Mouse (Mus musculus) ES-Bruce4 (cell line): ENCODE results near the gene Exoc2. TPM values are rescaled to one million over a fixed set of nuclear protein-coding genes. Genes with fewer than 3 reads are reported as not detected.

Source experiments
- H3K27ac ChIP-seq: 2 replicates; pipeline ENCODE4 v1.5.1; 2012; ENCODE audit warnings: low read length, inconsistent platforms; ENCODE audit not compliant: insufficient read depth
- H3K27me3 ChIP-seq: 2 replicates; pipeline ENCODE4 v1.6.1; 2012; ENCODE audit warnings: mild to moderate bottlenecking, low read length, inconsistent platforms; ENCODE audit not compliant: control insufficient read depth, poor library complexity, insufficient read depth, severe bottlenecking
- H3K36me3 ChIP-seq: 2 replicates; pipeline ENCODE4 v1.6.1; 2012; ENCODE audit warnings: inconsistent platforms, mild to moderate bottlenecking, low read length, moderate library complexity; ENCODE audit not compliant: control insufficient read depth, poor library complexity, insufficient read depth, severe bottlenecking
- H3K4me1 ChIP-seq: one replicate; pipeline ENCODE4 v1.8.1; 2011; ENCODE audit warnings: low read length; ENCODE audit not compliant: control insufficient read depth, insufficient read depth
- H3K4me3 ChIP-seq: 2 replicates; pipeline ENCODE4 v1.5.1; 2011; ENCODE audit warnings: low read depth, mild to moderate bottlenecking, low read length
- H3K9ac ChIP-seq: 2 replicates; pipeline ENCODE4 v1.6.1; 2012; ENCODE audit warnings: low read depth, mild to moderate bottlenecking, inconsistent platforms; ENCODE audit not compliant: poor library complexity, severe bottlenecking
- H3K9me3 ChIP-seq: replicated peaks from 2 replicates; pipeline ENCODE4 v1.6.1; 2012; ENCODE audit warnings: mild to moderate bottlenecking, low read length, inconsistent platforms; ENCODE audit not compliant: control insufficient read depth, poor library complexity, insufficient read depth, severe bottlenecking
- CTCF ChIP-seq: IDR thresholded peaks from one replicate; pipeline ENCODE4 v1.8.1; 2011; ENCODE audit warnings: low read depth, low read length
- EP300 ChIP-seq: IDR thresholded peaks from 2 replicates; pipeline ENCODE4 v1.6.1; 2011; ENCODE audit warnings: low read depth, low read length; ENCODE audit not compliant: insufficient read depth
- POLR2A ChIP-seq: IDR thresholded peaks from one replicate; pipeline ENCODE4 v1.8.1; 2011; ENCODE audit warnings: low read length; ENCODE audit not compliant: insufficient read depth
- polyA plus RNA-seq: library from polyadenylated mRNA; stranded (reverse); fragments of >200 nt; gene quantifications from 2 replicates; pipeline ENCODE4 v1.2.4, GENCODE M21; 2011; ENCODE audit warnings: low read depth; ENCODE audit not compliant: missing spikeins, insufficient read depth, insufficient read length

The Exoc2 gene
- 40.4 and 41.2 TPM in 2 replicates for polyA plus RNA-seq

DNA sequence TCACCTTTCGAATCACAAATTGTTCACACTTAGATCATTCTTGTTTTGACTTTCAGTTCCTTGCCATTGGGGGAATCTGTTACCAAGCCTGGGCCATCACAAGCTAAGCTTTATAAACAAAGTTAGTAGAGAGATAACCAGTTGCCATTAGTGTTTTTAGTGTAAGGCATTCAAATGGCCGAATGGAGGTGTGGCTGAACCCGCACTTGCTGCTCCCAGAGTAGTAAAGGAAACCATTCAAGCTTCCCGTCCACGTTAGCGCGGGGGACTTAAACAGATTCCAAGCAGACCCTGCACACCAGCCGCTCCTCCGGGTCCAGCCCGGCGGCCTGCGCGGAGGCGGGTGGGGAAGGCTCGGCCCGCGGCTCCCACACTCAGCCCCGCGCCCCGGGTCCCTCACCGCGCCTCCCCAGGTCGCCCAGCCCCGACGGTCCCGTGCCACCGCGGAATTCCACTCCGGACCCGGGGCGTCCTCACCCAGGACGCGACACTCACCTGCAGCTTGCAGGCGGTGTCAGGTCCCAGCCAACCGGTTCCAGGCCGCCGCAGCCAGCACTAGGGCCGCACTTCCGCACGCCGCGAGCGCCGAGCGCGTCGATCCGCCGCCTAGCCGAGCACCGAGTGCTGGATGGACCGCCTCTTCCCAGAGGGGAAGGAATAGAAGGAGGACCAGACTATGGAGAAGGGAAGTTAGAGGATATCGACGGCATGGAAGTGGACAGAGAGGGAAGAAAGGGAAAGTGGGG, at the start of gene Exoc2, which contains the start of gene Gm5447:
Gene Exoc2 (minus strand): TSS at position 593 of the 746 bp plus-strand sequence.
Gene Gm5447 (plus strand): TSS at position 704 of the 746 bp plus-strand sequence.
- Histone ChIP-seq H3K9me3 (no peaks in the 10 kb centered on the region), H3K27me3 (no peaks in the 10 kb centered on the region), H3K4me1 (no peaks in the 10 kb centered on the region), H3K27ac (peak within 1 kb of the TSS; percentile 26; the same call in 1 of the 2 replicates), H3K9ac (peak within 1 kb of the TSS; percentile 70), H3K36me3 (no peaks in the 10 kb centered on the region), H3K4me3 (peak within 1 kb of the TSS; percentile 72)
- TF ChIP-seq POLR2A (no peak), EP300 (0 out of 2 replicates have a peak, but pooled peaks have one; percentile 48)

DNA sequence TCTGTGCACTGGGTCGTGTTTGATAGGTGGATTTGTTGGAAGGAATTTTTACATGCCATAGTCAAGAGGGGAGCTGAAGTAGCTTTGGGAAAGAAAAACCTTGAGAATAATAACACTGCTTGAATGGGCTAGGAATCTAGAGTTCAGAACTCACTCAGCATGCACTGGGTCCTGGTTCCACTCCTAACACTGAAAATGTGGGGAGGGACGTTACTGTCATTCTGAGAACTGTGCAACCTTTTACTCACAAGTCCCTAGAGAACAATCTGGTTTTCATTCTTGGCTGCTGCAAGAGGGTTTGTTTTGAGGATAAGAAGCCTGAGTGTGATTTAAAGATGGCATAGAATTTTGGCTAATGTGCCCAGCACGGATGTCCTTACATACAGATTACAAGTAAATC, 49.8 kb upstream of the Exoc2 start:
- Histone ChIP-seq H3K9me3 (no peaks in the 10 kb centered on the region), H3K9ac (no peak overlapping the region), H3K4me3 (no peak overlapping the region), H3K4me1 (no peaks in the 10 kb centered on the region), H3K36me3 (no peaks in the 10 kb centered on the region), H3K27me3 (no peaks in the 10 kb centered on the region), H3K27ac (no peak overlapping the region)
- TF ChIP-seq POLR2A (no peak), EP300 (no peak), CTCF (no peak)

DNA sequence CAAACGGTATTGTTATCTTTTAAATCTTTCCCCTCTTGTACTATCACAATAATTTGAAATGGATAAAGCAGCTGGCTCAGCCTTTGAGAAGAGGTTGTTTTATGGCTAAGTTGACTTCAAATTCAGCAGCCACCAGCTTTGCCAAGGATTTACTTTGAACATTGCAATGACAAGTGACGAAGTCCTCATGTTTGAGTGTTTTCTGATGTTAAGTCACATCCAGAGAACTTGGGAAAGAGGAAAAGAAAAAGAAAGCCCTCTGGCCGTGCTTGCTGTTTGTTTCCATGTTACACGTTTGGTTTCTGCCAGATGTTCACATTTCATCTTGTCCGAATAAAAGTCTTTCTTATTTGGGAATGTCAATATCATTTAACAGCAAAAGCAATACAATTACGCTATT, 48.0 kb upstream of the Exoc2 start:
- Histone ChIP-seq H3K27me3 (no peaks in the 10 kb centered on the region), H3K4me1 (no peaks in the 10 kb centered on the region), H3K9ac (no peak overlapping the region), H3K27ac (no peak overlapping the region), H3K9me3 (no peaks in the 10 kb centered on the region), H3K4me3 (no peak overlapping the region), H3K36me3 (no peaks in the 10 kb centered on the region)
- TF ChIP-seq POLR2A (no peak), EP300 (no peak), CTCF (no peak)

DNA sequence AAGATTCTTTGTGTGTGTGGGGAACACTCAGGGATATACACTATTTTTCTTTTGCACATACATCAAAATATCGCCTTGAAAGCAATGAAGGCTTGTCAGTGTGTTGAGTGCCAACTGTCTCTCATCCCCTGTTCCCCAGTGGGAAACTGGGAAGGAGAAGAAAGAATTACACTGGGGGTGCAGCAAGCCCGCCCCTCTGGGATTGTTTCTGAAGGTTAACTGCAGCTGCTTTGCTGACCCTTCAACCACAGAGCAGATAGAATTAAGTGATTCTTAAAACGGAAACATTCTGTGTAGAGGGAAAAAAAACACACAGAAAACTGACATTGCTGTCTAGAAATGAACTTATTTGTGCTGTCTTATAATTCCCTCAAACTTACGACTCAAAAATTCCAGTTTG, 47.6 kb upstream of the Exoc2 start:
- Histone ChIP-seq H3K27ac (no peak overlapping the region), H3K9ac (no peak overlapping the region), H3K9me3 (no peaks in the 10 kb centered on the region), H3K36me3 (no peaks in the 10 kb centered on the region), H3K27me3 (no peaks in the 10 kb centered on the region), H3K4me1 (no peaks in the 10 kb centered on the region), H3K4me3 (no peak overlapping the region)
- TF ChIP-seq CTCF (no peak), EP300 (no peak)

DNA sequence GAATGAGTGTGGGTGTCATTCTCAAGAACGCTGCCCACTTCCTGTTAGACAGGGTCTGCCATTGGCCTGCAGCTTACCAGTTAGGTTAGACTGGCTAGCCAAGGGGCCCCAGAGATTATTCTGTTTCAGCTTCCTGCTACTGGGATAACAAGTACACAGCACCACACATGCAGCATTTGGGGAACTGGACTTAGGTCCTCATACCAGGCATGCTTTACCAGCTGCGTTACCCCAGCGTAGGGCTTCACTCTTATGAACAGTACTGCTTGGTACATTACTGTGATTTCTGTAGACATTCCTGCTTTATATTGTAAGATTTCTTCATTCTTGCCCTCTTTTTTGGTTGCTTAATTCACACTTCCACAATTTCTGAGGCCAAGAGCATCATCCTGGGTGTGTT, 43.7 kb upstream of the Exoc2 start:
- no peak for TF ChIP-seq EP300
- TF ChIP-seq POLR2A = no peak
- Histone ChIP-seq H3K36me3 (no peaks in the 10 kb centered on the region), H3K27ac (no peak overlapping the region), H3K9me3 (no peaks in the 10 kb centered on the region), H3K27me3 (no peaks in the 10 kb centered on the region), H3K9ac (no peak overlapping the region), H3K4me3 (no peak overlapping the region), H3K4me1 (no peaks in the 10 kb centered on the region)

DNA sequence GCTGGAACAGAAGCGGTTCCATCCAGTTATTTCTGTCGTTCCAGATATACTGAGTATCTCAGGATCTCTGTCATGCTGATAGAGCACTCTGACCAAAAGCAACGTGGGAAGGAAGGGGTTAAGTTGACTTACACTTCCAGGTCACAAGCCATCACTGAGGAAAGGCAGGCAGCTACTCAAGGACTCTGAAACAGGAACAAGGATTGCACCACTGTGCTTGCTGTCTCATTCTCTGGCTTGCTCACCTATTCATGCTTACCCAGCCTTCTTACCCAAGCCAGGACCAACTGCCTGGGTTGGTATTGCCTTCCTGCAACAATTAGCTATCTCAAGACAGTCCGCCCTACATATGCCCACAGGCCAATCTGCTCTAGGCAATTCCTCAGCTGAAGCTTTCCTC, 31.1 kb upstream of the Exoc2 start:
- Histone ChIP-seq H3K36me3 (no peaks in the 10 kb centered on the region), H3K9me3 (no peaks in the 10 kb centered on the region), H3K27me3 (no peaks in the 10 kb centered on the region), H3K27ac (no peak overlapping the region), H3K4me3 (no peak overlapping the region), H3K4me1 (no peaks in the 10 kb centered on the region), H3K9ac (no peak overlapping the region)
- TF ChIP-seq POLR2A (no peak), EP300 (no peak), CTCF (no peak)
